Mouse (Mus musculus): ENCODE data around the gene Cdca8.

GRCm38 (mm10) chr4:124880599-124880998 is 58.5 kb downstream of the Cdca8 start, which contains the start of gene Epha10:
- TF ChIP-seq CTCF (IDR thresholded peaks at IDR 0.05; ENCODE audit: low read depth) (no peak), EP300 (optimal IDR thresholded peaks at IDR 0.05) (no peak)

All from stomach, postnatal 0 days (tissue).